Mouse (Mus musculus) limb, embryonic 11.5 days (tissue): ENCODE results near the gene Mcm9. TPM values are rescaled to one million over a fixed set of nuclear protein-coding genes. Genes with fewer than 3 reads are reported as not detected.

Experiments used
- ATAC-seq: fragments of 200-750 bp; cut with Nextera tagmentation; 2 replicates; pipeline ENCODE4 v1.8.0; 2017; ENCODE audit warnings: low read depth; ENCODE audit not compliant: insufficient number of reproducible peaks, low FRiP score, low TSS enrichment
- DNase-seq: peaks from one replicate; pipeline ENCODE4 v3.0.0-alpha.2; 2015; ENCODE audit warnings: low spot score
- H3K27ac ChIP-seq: fragments of 300-500 bp; sonication (generic); replicated peaks from 2 replicates; pipeline ENCODE4 v1.5.1; 2014; ENCODE audit warnings: low read depth, mild to moderate bottlenecking, low read length
- H3K27me3 ChIP-seq: fragments of 300-500 bp; sonication (generic); 2 replicates; pipeline ENCODE4 v1.6.1; 2014; ENCODE audit warnings: mild to moderate bottlenecking, low read length, mixed read lengths; ENCODE audit not compliant: control insufficient read depth, insufficient read depth
- H3K36me3 ChIP-seq: fragments of 300-500 bp; sonication (generic); 2 replicates; pipeline ENCODE4 v1.6.1; 2014; ENCODE audit warnings: mild to moderate bottlenecking, low read length, moderate library complexity, mixed read lengths; ENCODE audit not compliant: control insufficient read depth, insufficient read depth
- H3K4me1 ChIP-seq: fragments of 300-500 bp; sonication (generic); 2 replicates; pipeline ENCODE4 v1.6.1; 2014; ENCODE audit warnings: low read length, mixed read lengths; ENCODE audit not compliant: control insufficient read depth, insufficient read depth
- H3K4me2 ChIP-seq: fragments of 300-500 bp; sonication (generic); 2 replicates; pipeline ENCODE4 v1.6.1; 2014; ENCODE audit warnings: low read depth, mild to moderate bottlenecking, moderate library complexity; ENCODE audit not compliant: severe bottlenecking
- H3K4me3 ChIP-seq: fragments of 300-500 bp; sonication (generic); 2 replicates; pipeline ENCODE4 v1.5.1; 2014; ENCODE audit warnings: low read depth, low read length
- H3K9ac ChIP-seq: fragments of 300-500 bp; sonication (generic); 2 replicates; pipeline ENCODE4 v1.6.1; 2014; ENCODE audit warnings: mild to moderate bottlenecking, low read length
- H3K9me3 ChIP-seq: fragments of 300-500 bp; sonication (generic); 2 replicates; pipeline ENCODE4 v1.6.1; 2016; ENCODE audit warnings: low read length; ENCODE audit not compliant: control insufficient read depth
- WGBS: fragments of 180-500 bp; shearing (Covaris S2); extraction: QIAGEN DNeasy Blood & Tissue Kit; methylation state at CpG from one replicate; pipeline ENCODE4 v1.1.7; 2014; 5-methylcytosine and 5-hydroxymethylcytosine counted together
- polyA plus RNA-seq: library from polyadenylated mRNA; unstranded; fragments of >200 nt; fragmentation: Nextera tagmentation; extraction: Ambion mirVana; gene quantifications from 2 replicates; pipeline ENCODE4 v1.2.1, GENCODE M21; 2014

The Mcm9 gene
- polyA plus RNA-seq, 1 experiment from 2014 or later: 16.0 TPM

DNA sequence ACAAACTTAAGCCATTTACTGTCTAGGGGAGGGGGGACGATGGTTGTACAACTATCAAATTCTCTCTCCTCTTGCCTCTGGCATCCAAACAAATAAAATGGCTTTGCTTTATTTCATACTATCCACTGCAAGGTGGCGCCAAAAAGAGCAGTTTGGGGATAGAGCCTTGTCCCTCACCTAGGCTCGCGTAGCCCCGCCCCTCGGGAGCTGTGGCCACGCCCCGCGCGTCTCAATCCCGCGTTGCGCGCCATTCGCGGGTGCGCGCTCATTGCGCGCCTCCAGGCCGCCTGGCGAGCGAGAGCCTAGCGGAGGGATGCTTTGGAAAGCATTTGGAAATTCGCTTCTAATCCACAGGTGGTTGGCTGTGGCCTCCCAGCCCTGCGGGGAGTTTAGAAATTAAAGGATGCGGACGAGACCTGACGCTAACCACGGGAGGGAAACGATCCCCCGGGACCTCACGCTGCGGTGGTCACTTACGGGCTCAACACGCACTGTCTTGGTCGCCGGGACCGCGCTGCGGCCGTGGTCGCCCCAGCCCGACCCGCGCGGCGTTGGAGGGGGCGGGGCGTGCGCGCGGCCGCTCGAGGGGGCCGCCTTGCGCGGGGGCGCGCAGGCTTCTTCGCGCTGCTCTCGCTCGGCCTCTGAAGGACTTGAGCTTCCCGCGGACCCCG lies 857 bp downstream of the Mcm9 start:
- DNase-seq (peak; percentile 95), ATAC-seq (peak; percentile 80)
- Histone ChIP-seq H3K9ac (peak overlapping the region; percentile 79), H3K4me3 (peak overlapping the region; percentile 68), H3K36me3 (no peaks in the 10 kb centered on the region), H3K27ac (peak overlapping the region; percentile 95), H3K27me3 (no peaks in the 10 kb centered on the region), H3K9me3 (no peaks in the 10 kb centered on the region), H3K4me2 (peak overlapping the region; percentile 41), H3K4me1 (0 out of 2 replicates have a peak, but pooled peaks cover 2% of the 10 kb centered on the region)
- WGBS: under 1% methylated on average over 67 of the region's 67 CpGs

- 93% methylated on average over 8 of the region's 8 CpGs for WGBS
- Histone ChIP-seq H3K4me1 (no peaks in the 10 kb centered on the region), H3K36me3 (peaks cover 8% of the 10 kb centered on the region; the same call in 1 of the 2 replicates), H3K9me3 (no peaks in the 10 kb centered on the region), H3K4me3 (no peak overlapping the region), H3K9ac (no peak overlapping the region), H3K4me2 (no peak overlapping the region), H3K27me3 (no peaks in the 10 kb centered on the region), H3K27ac (no peak overlapping the region)
- peak; percentile 12 for DNase-seq
- ATAC-seq: no peak
Measured at GRCm38 (mm10) chr10:53615850-53616616, 14.2 kb downstream of the Mcm9 start.

DNA sequence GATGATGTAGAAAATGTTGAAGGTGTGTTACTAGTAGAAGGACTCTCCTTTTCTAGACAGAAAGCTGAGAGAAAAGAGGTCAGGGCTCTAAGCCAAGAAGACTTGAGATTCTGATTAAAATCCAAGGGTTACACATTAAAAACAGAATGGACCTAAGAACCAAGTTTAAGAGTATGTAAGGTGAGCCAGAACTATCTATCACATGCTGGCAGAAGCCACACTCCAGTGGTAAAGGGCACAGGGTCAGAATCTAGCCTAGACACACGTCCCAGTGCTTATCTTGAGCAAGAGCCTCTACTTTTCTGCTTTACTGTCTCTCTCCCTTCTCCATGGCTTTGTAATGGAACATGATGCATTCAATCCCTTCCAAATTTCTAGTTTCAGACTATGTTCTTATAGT lies 16.3 kb downstream of the Mcm9 start:
- Histone ChIP-seq H3K9me3 (no peaks in the 10 kb centered on the region), H3K4me2 (no peak overlapping the region), H3K4me1 (no peaks in the 10 kb centered on the region), H3K4me3 (no peak overlapping the region), H3K27me3 (no peaks in the 10 kb centered on the region), H3K36me3 (peaks cover 11% of the 10 kb centered on the region; the same call in 1 of the 2 replicates), H3K27ac (no peak overlapping the region), H3K9ac (no peak overlapping the region)
- DNase-seq: peak; percentile 1
- no peak for ATAC-seq
- 90% methylated on average over 1 of the region's 1 CpGs for WGBS

DNA sequence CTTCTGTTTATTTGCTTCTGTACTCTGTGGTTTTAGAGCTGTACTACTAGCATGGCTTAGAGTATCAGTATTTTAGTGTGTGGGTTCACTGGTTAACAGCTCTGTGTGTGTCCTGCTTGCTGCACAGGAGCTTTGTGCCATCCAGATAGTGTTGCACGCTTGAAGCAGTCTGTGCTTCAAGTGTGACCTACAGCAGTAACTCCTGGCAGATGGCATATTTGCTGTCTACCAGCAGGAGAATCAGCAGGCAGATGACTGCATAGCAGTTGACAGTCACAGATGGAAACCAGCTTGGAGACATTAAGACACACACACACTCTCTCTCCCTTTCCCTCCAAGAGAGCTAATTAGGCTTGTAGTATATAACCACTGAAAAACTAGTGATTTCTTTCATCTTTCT lies 18.1 kb downstream of the Mcm9 start:
- no peaks in the 10 kb centered on the region for H3K4me1 ChIP-seq
- H3K9me3 ChIP-seq: no peaks in the 10 kb centered on the region
- H3K4me2 ChIP-seq: no peak overlapping the region
- no peak overlapping the region for H3K27ac ChIP-seq
- ATAC-seq (no peak), DNase-seq (peak; percentile 17)
- H3K4me3 ChIP-seq: no peak overlapping the region
- no peak overlapping the region for H3K9ac ChIP-seq
- no peaks in the 10 kb centered on the region for H3K27me3 ChIP-seq
- 94% methylated on average over 1 of the region's 1 CpGs for WGBS
- H3K36me3 ChIP-seq: peaks cover 15% of the 10 kb centered on the region; the same call in 1 of the 2 replicates

- no peak for ATAC-seq
- DNase-seq: no peak
- 84% methylated on average over 2 of the region's 2 CpGs for WGBS
- Histone ChIP-seq H3K9me3 (no peaks in the 10 kb centered on the region), H3K4me1 (no peaks in the 10 kb centered on the region), H3K4me2 (no peak overlapping the region), H3K36me3 (peaks cover 12% of the 10 kb centered on the region; the same call in 1 of the 2 replicates), H3K4me3 (no peak overlapping the region), H3K27ac (no peak overlapping the region), H3K27me3 (no peaks in the 10 kb centered on the region), H3K9ac (no peak overlapping the region)
Measured at GRCm38 (mm10) chr10:53608274-53608673, 22.0 kb downstream of the Mcm9 start.

DNA sequence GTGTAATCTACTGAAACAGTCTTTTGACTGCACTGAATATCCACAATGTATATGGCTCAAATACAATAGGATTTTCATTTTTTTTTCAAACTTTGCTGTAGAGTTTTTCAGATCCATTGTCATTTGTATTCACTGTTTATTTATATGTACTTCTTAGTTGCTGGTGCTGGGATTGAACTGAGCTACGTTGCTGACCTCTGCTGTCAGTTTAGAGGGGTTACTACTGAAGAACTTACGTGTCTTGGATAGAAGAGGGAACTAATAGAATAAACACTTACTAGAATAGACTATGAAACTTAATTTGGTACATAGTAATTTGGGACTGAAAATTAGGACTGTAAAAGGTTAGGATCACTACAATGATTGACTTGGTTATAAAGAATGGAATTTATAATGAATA lies 24.9 kb downstream of the Mcm9 start:
- Histone ChIP-seq H3K4me1 (no peaks in the 10 kb centered on the region), H3K9ac (no peak overlapping the region), H3K9me3 (no peaks in the 10 kb centered on the region), H3K36me3 (peaks cover 11% of the 10 kb centered on the region; the same call in 1 of the 2 replicates), H3K27ac (no peak overlapping the region), H3K4me3 (no peak overlapping the region), H3K27me3 (no peaks in the 10 kb centered on the region), H3K4me2 (no peak overlapping the region)
- DNase-seq: no peak
- WGBS: 83% methylated on average over 2 of the region's 2 CpGs
- no peak for ATAC-seq

DNA sequence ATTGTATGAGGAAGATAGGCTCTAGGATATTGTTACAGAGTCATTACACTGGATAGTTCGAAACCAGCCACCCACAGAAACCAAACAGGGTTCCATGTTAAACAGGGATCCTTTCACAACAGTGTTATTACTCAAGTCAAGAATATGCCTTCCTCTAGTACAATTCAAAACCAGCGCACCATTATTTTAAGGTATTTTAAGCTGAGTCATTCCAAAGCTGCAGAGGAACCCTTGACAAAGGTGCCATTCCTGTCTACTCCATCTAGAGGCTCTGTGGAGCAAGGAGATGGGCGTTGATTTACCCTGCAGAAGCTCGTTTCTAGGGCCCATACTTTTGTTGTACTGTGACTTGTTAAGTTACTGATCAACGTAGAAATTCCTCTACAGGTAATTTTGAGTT lies 31.4 kb downstream of the Mcm9 start:
- no peak overlapping the region for H3K9ac ChIP-seq
- 0 out of 2 replicates have a peak overlapping the region, but pooled peaks have one; percentile 10 for H3K4me3 ChIP-seq
- peak overlapping the region; percentile 37 for H3K4me2 ChIP-seq
- H3K27me3 ChIP-seq: no peaks in the 10 kb centered on the region
- DNase-seq: no peak
- no peak overlapping the region for H3K27ac ChIP-seq
- ATAC-seq: no peak
- no peaks in the 10 kb centered on the region for H3K9me3 ChIP-seq
- 63% methylated on average over 5 of the region's 5 CpGs for WGBS
- 0 out of 2 replicates have a peak, but pooled peaks cover 8% of the 10 kb centered on the region for H3K4me1 ChIP-seq
- H3K36me3 ChIP-seq: peaks cover 2% of the 10 kb centered on the region; the same call in 1 of the 2 replicates

- ATAC-seq: peak; percentile 4
- under 1% methylated on average over 94 of the region's 99 CpGs for WGBS
- DNase-seq: peak; percentile 60
Measured at GRCm38 (mm10) chr10:53597121-53597881, 32.9 kb downstream of the Mcm9 start.

More at GRCm38 (mm10) chr10:53597121-53597881, 32.9 kb downstream of the Mcm9 start:
- Histone ChIP-seq H3K4me3 (peak overlapping the region; percentile 90), H3K9me3 (no peaks in the 10 kb centered on the region), H3K36me3 (no peaks in the 10 kb centered on the region), H3K27ac (peak overlapping the region; percentile 99), H3K9ac (peak overlapping the region; percentile 99), H3K27me3 (no peaks in the 10 kb centered on the region), H3K4me1 (0 out of 2 replicates have a peak, but pooled peaks cover 8% of the 10 kb centered on the region), H3K4me2 (peak overlapping the region; percentile 46)
